Mouse (Mus musculus) gastrocnemius, adult 8-10 months (tissue): ENCODE measurements around the gene Zfp683. TPM values are rescaled to one million over a fixed set of nuclear protein-coding genes. Genes with fewer than 3 reads are reported as not detected.

ENCODE experiments used
- DNase-seq, 2 experiments: peaks; one replicate each; pipeline ENCODE4 v3.0.0; 2022; ENCODE audit warnings: low spot score in 2 of 2
- total RNA-seq, 4 experiments: library from RNA; stranded (reverse); gene quantifications; 2 replicates each; pipeline ENCODE4 v1.2.4; 2022

Gene Zfp683
- total RNA-seq, 4 experiments from 2014 or later, result not detected

- DNase-seq, result no peak
Observed at GRCm38 (mm10) chr4:134051912-134052311, 1.7 kb upstream of the Zfp683 start.

GRCm38 (mm10) chr4:134052560-134052959 is 1.1 kb upstream of the Zfp683 start:
- no peak for DNase-seq

- DNase-seq, result no peak
Observed at GRCm38 (mm10) chr4:134058166-134058715, 4.6 kb downstream of the Zfp683 start.

GRCm38 (mm10) chr4:134058908-134059307 is 5.3 kb downstream of the Zfp683 start:
- no peak for DNase-seq

- DNase-seq, result no peak
Observed at GRCm38 (mm10) chr4:134060135-134060865, 6.7 kb downstream of the Zfp683 start, which contains the start of gene Crybg2. TSS of gene Crybg2 (plus strand) at chr4:134060815.

- no peak for DNase-seq
Observed at GRCm38 (mm10) chr4:134061166-134061830, 7.7 kb downstream of the Zfp683 start.

- DNase-seq, result no peak
Observed at GRCm38 (mm10) chr4:134061944-134062446, 8.4 kb downstream of the Zfp683 start.

GRCm38 (mm10) chr4:134062561-134062960 is 8.9 kb downstream of the Zfp683 start:
- no peak for DNase-seq

GRCm38 (mm10) chr4:134065431-134066004 is 11.9 kb downstream of the Zfp683 start:
- no peak for DNase-seq

- DNase-seq, result no peak
Observed at GRCm38 (mm10) chr4:134067383-134067782, 13.7 kb downstream of the Zfp683 start.

- no peak for DNase-seq
Observed at GRCm38 (mm10) chr4:134067833-134068544, 14.4 kb downstream of the Zfp683 start.

GRCm38 (mm10) chr4:134068793-134069580 is 15.3 kb downstream of the Zfp683 start:
- DNase-seq, result no peak

GRCm38 (mm10) chr4:134078694-134079093 is 25.1 kb downstream of the Zfp683 start:
- peak in 1 of 2 experiments; percentile 36 for DNase-seq

GRCm38 (mm10) chr4:134080674-134081073 is 27.0 kb downstream of the Zfp683 start:
- no peak for DNase-seq

- DNase-seq, result peak in 1 of 2 experiments; percentile 12
Observed at GRCm38 (mm10) chr4:134081730-134082386, 28.2 kb downstream of the Zfp683 start.

- DNase-seq, result no peak
Observed at GRCm38 (mm10) chr4:134082460-134082859, 28.8 kb downstream of the Zfp683 start.

GRCm38 (mm10) chr4:134084999-134085398 is 31.4 kb downstream of the Zfp683 start:
- no peak for DNase-seq

- DNase-seq, result no peak
Observed at GRCm38 (mm10) chr4:134087412-134087811, 33.8 kb downstream of the Zfp683 start.

- no peak for DNase-seq
Observed at GRCm38 (mm10) chr4:134089029-134089428, 35.4 kb downstream of the Zfp683 start.
